Comparison of ENCODE assay signal across 9 mouse cellular contexts in genomic region chr19:41999688-42000283, GRCm38 (mm10). TPM values are rescaled to one million over a fixed set of nuclear protein-coding genes. Genes with fewer than 3 reads are reported as not detected.
DNase-seq lines count a peak whose midpoint lies in the region; ATAC-seq and TF ChIP-seq lines count a peak whose summit lies in the region.
"Had no signal": no experiment of that assay in that cellular context is flagged by ENCODE, and none has a peak within 500 bp of the region (broad histone marks: within the 10 kb centered on the region; RNA-seq: fewer than 3 reads in every experiment).

No protein-coding gene starts in this region.

- ATAC-seq in kidney, embryonic 16.5 days (ENCODE audit: low FRiP score, low TSS enrichment): no peak
- no peak for ATAC-seq in embryonic facial prominence, embryonic 15.5 days (ENCODE audit: insufficient number of reproducible peaks, low FRiP score, low TSS enrichment, low read depth)

- H3K9me3 ChIP-seq in kidney, embryonic 16.5 days (ENCODE audit: low read length): no peaks in the 10 kb centered on the region
- H3K9me3 ChIP-seq in embryonic facial prominence, embryonic 15.5 days (replicated peaks): no peaks in the 10 kb centered on the region

- H3K9ac ChIP-seq in kidney, embryonic 16.5 days (replicated peaks; ENCODE audit: low read length): no peak overlapping the region
- no peak overlapping the region for H3K9ac ChIP-seq in embryonic facial prominence, embryonic 15.5 days

- peaks cover 88% of the 10 kb centered on the region for H3K79me2 ChIP-seq in macrophage (ENCODE audit: inconsistent target)

- no peaks in the 10 kb centered on the region for H3K27me3 ChIP-seq in kidney, embryonic 16.5 days (ENCODE audit: insufficient read depth, low read length)
- H3K27me3 ChIP-seq in embryonic facial prominence, embryonic 15.5 days: no peaks in the 10 kb centered on the region

- intact Hi-C loops in left cerebral cortex, adult 2 months (cut with DNase I): no loop called here

- TF ChIP-seq POLR2A in bone marrow macrophage, adult 2 months (IDR thresholded peaks at IDR 0.05; ENCODE audit: borderline replicate concordance, low read depth, low read length): no peak

- H3K4me1 ChIP-seq in kidney, embryonic 16.5 days (ENCODE audit: insufficient read depth, low read length): peaks cover 55% of the 10 kb centered on the region
- H3K4me1 ChIP-seq in bone marrow macrophage, adult 2 months (ENCODE audit: control insufficient read depth, insufficient read depth, low read length): peaks cover 69% of the 10 kb centered on the region
- peaks cover 48% of the 10 kb centered on the region for H3K4me1 ChIP-seq in embryonic facial prominence, embryonic 15.5 days

- no peak overlapping the region for H3K4me2 ChIP-seq in kidney, embryonic 16.5 days (replicated peaks; ENCODE audit: low read depth, low read length)
- no peak overlapping the region for H3K4me2 ChIP-seq in embryonic facial prominence, embryonic 15.5 days (replicated peaks)

- H3K4me3 ChIP-seq in kidney, embryonic 16.5 days (ENCODE audit: low read length): no peak overlapping the region
- no peak overlapping the region for H3K4me3 ChIP-seq in bone marrow macrophage, adult 2 months (ENCODE audit: insufficient read depth, low read length)
- H3K4me3 ChIP-seq in embryonic facial prominence, embryonic 15.5 days (replicated peaks): no peak overlapping the region
- no peak overlapping the region for H3K4me3 ChIP-seq in macrophage (ENCODE audit: inconsistent target)
- no peak overlapping the region for H3K4me3 ChIP-seq in left cerebral cortex, adult 2 months

- no peaks in the 10 kb centered on the region for H3K36me3 ChIP-seq in kidney, embryonic 16.5 days (ENCODE audit: insufficient read depth, low read length)
- no peaks in the 10 kb centered on the region for H3K36me3 ChIP-seq in embryonic facial prominence, embryonic 15.5 days
- H3K36me3 ChIP-seq in macrophage (ENCODE audit: inconsistent target): no peaks in the 10 kb centered on the region

- H3K27ac ChIP-seq in kidney, embryonic 16.5 days (ENCODE audit: low read length): peak overlapping the region; percentile 79
- peak overlapping the region; percentile 93 for H3K27ac ChIP-seq in bone marrow macrophage, adult 2 months (ENCODE audit: insufficient read depth, low read depth, low read length)
- H3K27ac ChIP-seq in embryonic facial prominence, embryonic 15.5 days (replicated peaks): peak overlapping the region; percentile 86
- peak overlapping the region; percentile 94 for H3K27ac ChIP-seq in macrophage
- H3K27ac ChIP-seq in left cerebral cortex, adult 2 months: no peak overlapping the region

- WGBS in kidney, embryonic 16.5 days: 80% methylated on average over 4 of the region's 4 CpGs
- 79% methylated on average over 4 of the region's 4 CpGs for WGBS in embryonic facial prominence, embryonic 15.5 days
- 22% methylated on average over 4 of the region's 4 CpGs for WGBS in macrophage (ENCODE audit: missing documents)

- no peak for DNase-seq in kidney, adult 18-20 months
- DNase-seq in left cerebral cortex, adult 2 months (ENCODE audit: extremely low spot score in 1 of 2, low spot score in 2 of 2): no peak
- DNase-seq in layer of hippocampus, adult 9-10 months (ENCODE audit: low spot score): no peak
- DNase-seq: adrenal gland, adult 8-10 months; cerebellum, adult 9-10 months had no signal

- no peak for TF ChIP-seq CTCF in bone marrow macrophage, adult 2 months (IDR thresholded peaks at IDR 0.05; ENCODE audit: low read depth, low read length)
- TF ChIP-seq CTCF in left cerebral cortex, adult 2 months (IDR thresholded peaks at IDR 0.05): no peak

RNA-seq across cellular contexts. Expression of gene Ubtd1, which starts 18.2 kb away (rescaled TPM):
- 35.9 and 37.8 TPM in 2 replicates for polyA plus RNA-seq in kidney, embryonic 16.5 days (2015; fragmentation: Nextera tagmentation; extraction: Ambion mirVana)
- 44.1 and 46.7 TPM in 2 replicates for polyA plus RNA-seq in bone marrow macrophage, adult 2 months (2012; ENCODE audit: insufficient read depth, insufficient read length, missing spikeins)
- 33.2 and 34.2 TPM in 2 replicates for polyA plus RNA-seq in embryonic facial prominence, embryonic 15.5 days (2015; fragmentation: Nextera tagmentation; extraction: Ambion mirVana)
- total RNA-seq in macrophage (2018; cell fraction: chromatin; rRNA removed): 10 to 100 TPM in 20 of 26 experiments, 1 to 10 TPM in 6; 6.1 to 34.9 (median 17.0) TPM
- total RNA-seq in macrophage (2018; cell fraction: cytosol; rRNA removed): 10 to 100 TPM; 18.4 to 53.6 (median 41.3) TPM
- total RNA-seq in macrophage (2018; cell fraction: nucleus; rRNA removed): 10 to 100 TPM in 24 of 26 experiments, 1 to 10 TPM in 2; 7.9 to 43.0 (median 21.4) TPM
- polyA plus RNA-seq in macrophage (2018): 25.8 to 42.9 TPM (median 41.2 TPM) in 3 replicates
- 10 to 100 TPM; 10.9 to 12.1 TPM for total RNA-seq in left cerebral cortex, adult 2 months (2021)

RNA-seq across cellular contexts. Expression of gene Mms19, which starts 18.8 kb away (rescaled TPM):
- polyA plus RNA-seq in kidney, embryonic 16.5 days (2015; fragmentation: Nextera tagmentation; extraction: Ambion mirVana): 41.1 and 45.6 TPM in 2 replicates
- polyA plus RNA-seq in bone marrow macrophage, adult 2 months (2012; ENCODE audit: insufficient read depth, insufficient read length, missing spikeins): 43.7 and 57.0 TPM in 2 replicates
- 35.2 and 42.0 TPM in 2 replicates for polyA plus RNA-seq in embryonic facial prominence, embryonic 15.5 days (2015; fragmentation: Nextera tagmentation; extraction: Ambion mirVana)
- 100 to 1,000 TPM in 18 of 26 experiments, 10 to 100 TPM in 8; 42.8 to 286 (median 150) TPM for total RNA-seq in macrophage (2018; cell fraction: chromatin; rRNA removed)
- 10 to 100 TPM; 14.3 to 42.5 (median 23.2) TPM for total RNA-seq in macrophage (2018; cell fraction: cytosol; rRNA removed)
- 100 to 1,000 TPM in 3 of 26 experiments, 10 to 100 TPM in 23; 19.8 to 113 (median 68.3) TPM for total RNA-seq in macrophage (2018; cell fraction: nucleus; rRNA removed)
- 20.9 to 26.5 TPM (median 24.4 TPM) in 3 replicates for polyA plus RNA-seq in macrophage (2018)
- total RNA-seq in left cerebral cortex, adult 2 months (2021): 10 to 100 TPM; 34.7 to 38.2 TPM

RNA-seq across cellular contexts. Expression of gene Ankrd2, which starts 36.0 kb away (rescaled TPM):
- not detected in 2 replicates for polyA plus RNA-seq in kidney, embryonic 16.5 days (2015; fragmentation: Nextera tagmentation; extraction: Ambion mirVana)
- not detected in 2 replicates for polyA plus RNA-seq in bone marrow macrophage, adult 2 months (2012; ENCODE audit: insufficient read depth, insufficient read length, missing spikeins)
- polyA plus RNA-seq in embryonic facial prominence, embryonic 15.5 days (2015; fragmentation: Nextera tagmentation; extraction: Ambion mirVana): 1.6 and 1.9 TPM in 2 replicates
- total RNA-seq in macrophage (2018; cell fraction: chromatin; rRNA removed): under 1 TPM in 3 of 26 experiments, not detected in 23; 0.54 to 0.71 (median 0.68) TPM
- total RNA-seq in macrophage (2018; cell fraction: cytosol; rRNA removed): not detected
- total RNA-seq in macrophage (2018; cell fraction: nucleus; rRNA removed): under 1 TPM in 1 of 26 experiments, not detected in 25; 0.46 TPM
- polyA plus RNA-seq in macrophage (2018): not detected in 3 replicates
- total RNA-seq in left cerebral cortex, adult 2 months (2021): under 1 TPM in 1 of 2 experiments, not detected in 1; 0.42 TPM

RNA-seq across cellular contexts. Expression of gene Hoga1, which starts 45.6 kb away (rescaled TPM):
- 30.4 and 35.0 TPM in 2 replicates for polyA plus RNA-seq in kidney, embryonic 16.5 days (2015; fragmentation: Nextera tagmentation; extraction: Ambion mirVana)
- 1.9 and 2.3 TPM in 2 replicates for polyA plus RNA-seq in bone marrow macrophage, adult 2 months (2012; ENCODE audit: insufficient read depth, insufficient read length, missing spikeins)
- 1.7 TPM in 2 replicates for polyA plus RNA-seq in embryonic facial prominence, embryonic 15.5 days (2015; fragmentation: Nextera tagmentation; extraction: Ambion mirVana)
- total RNA-seq in macrophage (2018; cell fraction: chromatin; rRNA removed): 10 to 100 TPM in 2 of 26 experiments, 1 to 10 TPM in 22, under 1 TPM in 1, not detected in 1; 0.95 to 11.2 (median 3.6) TPM
- total RNA-seq in macrophage (2018; cell fraction: cytosol; rRNA removed): 1 to 10 TPM; 1.0 to 2.4 (median 1.5) TPM
- 1 to 10 TPM in 25 of 26 experiments, under 1 TPM in 1; 0.92 to 5.1 (median 2.3) TPM for total RNA-seq in macrophage (2018; cell fraction: nucleus; rRNA removed)
- 1.3 to 2.2 TPM (median 1.9 TPM) in 3 replicates for polyA plus RNA-seq in macrophage (2018)
- total RNA-seq in left cerebral cortex, adult 2 months (2021): 1 to 10 TPM; 4.1 to 4.2 TPM

RNA-seq across cellular contexts. Expression of gene 4933411K16Rik, which starts 52.3 kb away (rescaled TPM):
- 0.60 and 0.71 TPM in 2 replicates for polyA plus RNA-seq in kidney, embryonic 16.5 days (2015; fragmentation: Nextera tagmentation; extraction: Ambion mirVana)
- 0.54 TPM in 1 of 2 replicates, not detected in the other for polyA plus RNA-seq in bone marrow macrophage, adult 2 months (2012; ENCODE audit: insufficient read depth, insufficient read length, missing spikeins)
- polyA plus RNA-seq in embryonic facial prominence, embryonic 15.5 days (2015; fragmentation: Nextera tagmentation; extraction: Ambion mirVana): 0.16 TPM in 1 of 2 replicates, not detected in the other
- total RNA-seq in macrophage (2018; cell fraction: chromatin; rRNA removed): 1 to 10 TPM in 20 of 26 experiments, under 1 TPM in 3, not detected in 3; 0.50 to 5.2 (median 2.6) TPM
- under 1 TPM in 6 of 26 experiments, not detected in 20; 0.09 to 0.33 (median 0.19) TPM for total RNA-seq in macrophage (2018; cell fraction: cytosol; rRNA removed)
- total RNA-seq in macrophage (2018; cell fraction: nucleus; rRNA removed): 1 to 10 TPM in 6 of 26 experiments, under 1 TPM in 15, not detected in 5; 0.39 to 4.1 (median 0.78) TPM
- polyA plus RNA-seq in macrophage (2018): 0.19 to 0.27 TPM (median 0.27 TPM) in 3 replicates
- 1 to 10 TPM in 1 of 2 experiments, under 1 TPM in 1; 0.75 to 1.2 TPM for total RNA-seq in left cerebral cortex, adult 2 months (2021)
